Mouse (Mus musculus): Measurements from ENCODE around the gene Per2. TPM values are rescaled to one million over a fixed set of nuclear protein-coding genes. Genes with fewer than 3 reads are reported as not detected.
A peak's percentile ranks its signal among the peaks of the same experiment; 100 is the strongest.

Gene Per2
- total RNA-seq, 2 experiments from 2014 or later = 16.1 to 18.6 TPM

DNA sequence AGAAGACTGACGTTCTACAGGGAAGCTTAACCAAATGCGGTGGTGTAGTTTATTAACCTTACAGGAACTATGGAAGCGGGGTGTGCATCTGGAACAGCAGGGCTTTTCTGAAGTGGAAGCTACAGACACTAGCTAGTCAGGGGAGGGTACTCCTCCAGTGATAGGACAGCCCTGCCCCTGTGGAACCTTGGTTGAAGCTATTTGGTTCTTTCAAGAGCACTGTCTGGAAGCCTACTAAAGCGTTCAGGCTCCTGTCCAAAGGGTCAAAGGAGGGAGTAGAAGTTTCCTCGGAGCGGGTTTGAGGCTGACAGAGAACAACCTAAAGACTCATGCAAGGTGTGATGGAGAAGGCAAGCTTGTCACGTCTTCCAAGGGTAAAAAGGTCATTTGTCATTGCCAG, 945 bp upstream of the Per2 start:
- no peak for DNase-seq (ENCODE audit: low spot score in 2 of 2)

DNA sequence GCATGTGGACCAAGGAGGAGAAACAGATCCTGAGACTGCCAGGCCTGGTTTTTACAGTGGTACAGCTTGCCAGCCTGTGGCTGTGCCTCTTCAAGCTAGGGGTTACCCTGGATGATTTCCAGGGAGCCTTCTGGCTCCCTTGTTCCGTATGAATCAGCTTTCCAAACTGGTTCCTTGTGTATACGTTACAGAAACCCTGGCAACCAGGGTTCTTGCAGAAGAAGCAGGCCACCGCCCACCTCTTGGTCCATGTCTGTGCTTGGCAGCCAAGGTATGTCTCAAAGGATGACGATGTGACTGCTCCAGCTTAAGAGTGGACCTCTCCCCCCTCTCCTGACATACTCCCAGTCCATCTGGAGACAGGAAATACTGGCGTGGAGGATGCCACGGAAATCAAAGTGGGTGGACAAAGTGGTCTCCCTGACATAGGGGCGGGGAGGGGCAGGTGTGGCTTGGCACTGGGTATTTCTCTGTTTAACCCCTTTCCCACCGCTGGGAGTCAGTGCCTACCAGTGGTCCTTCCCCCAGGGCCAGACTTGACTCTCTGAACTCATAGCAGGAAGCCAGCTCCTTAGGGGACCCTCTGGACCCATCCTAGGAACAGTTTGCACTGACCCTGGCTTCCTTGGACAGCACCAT, 782 bp downstream of the Per2 start:
- DNase-seq (ENCODE audit: low spot score in 2 of 2) = peak; percentile 54 to 55

DNA sequence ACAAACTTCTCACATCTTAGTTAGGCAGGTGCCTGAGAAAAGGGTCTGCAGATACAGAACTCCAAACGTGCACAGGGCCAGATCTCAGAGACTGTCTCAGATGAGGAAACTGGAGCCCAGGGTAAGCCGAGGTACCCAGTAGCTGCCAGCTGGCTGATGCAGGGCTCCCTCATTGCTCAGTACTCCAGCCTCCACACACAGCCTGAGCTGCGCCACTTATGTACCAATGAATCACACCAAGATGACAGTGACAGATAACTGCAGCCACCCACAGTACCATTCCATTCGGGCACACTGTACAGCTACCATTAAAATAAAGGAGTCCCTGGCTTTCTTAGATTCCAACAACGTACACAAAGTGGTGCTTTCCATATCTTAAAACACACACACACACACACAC, 1.4 kb downstream of the Per2 start:
- DNase-seq (ENCODE audit: low spot score in 2 of 2) = peak; percentile 30 to 42

DNA sequence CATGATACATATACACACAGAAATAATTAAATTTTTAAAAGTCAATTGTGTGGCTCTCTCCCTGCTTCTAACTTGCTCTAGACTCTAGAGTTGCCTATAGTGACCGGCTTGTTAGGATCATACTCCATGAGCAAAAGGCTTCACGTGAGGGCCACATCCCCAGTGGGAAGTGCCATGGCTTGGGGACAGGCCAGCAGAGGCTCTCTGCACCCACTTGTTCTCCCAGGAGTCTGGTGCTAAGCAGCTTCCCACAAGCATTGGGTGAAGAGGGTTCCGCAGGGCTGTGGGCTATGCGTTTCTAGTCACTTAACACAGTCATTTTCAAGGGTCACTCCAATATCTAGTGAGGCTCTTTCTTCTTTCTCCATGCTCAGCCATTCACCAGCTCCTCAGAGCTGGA, 2.0 kb downstream of the Per2 start:
- no peak for DNase-seq (ENCODE audit: low spot score in 2 of 2)

DNA sequence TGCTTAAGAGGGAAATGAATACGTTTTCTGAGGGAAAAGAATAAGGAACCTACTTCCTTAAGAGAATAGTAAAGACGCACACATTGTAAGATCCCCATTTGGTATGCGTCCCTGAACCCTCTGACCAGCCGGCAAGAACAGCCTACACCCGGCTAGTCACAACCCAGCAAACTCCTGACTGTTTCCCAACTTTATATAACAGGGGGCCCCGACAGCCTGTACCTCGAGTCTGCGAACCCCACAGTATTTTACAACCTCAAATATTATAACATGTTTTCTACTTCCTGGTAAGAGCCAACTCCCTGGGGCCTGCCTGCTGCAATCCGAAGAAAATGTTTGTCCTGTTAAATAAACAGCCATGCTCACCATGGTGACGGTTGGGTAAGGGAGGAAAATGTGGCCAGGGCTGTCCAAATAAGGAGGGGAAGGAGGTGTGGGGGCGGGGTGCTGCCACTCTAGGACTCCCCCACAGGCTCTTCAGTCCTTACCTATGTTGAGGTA, 2.8 kb downstream of the Per2 start:
- DNase-seq (ENCODE audit: low spot score in 2 of 2) = peak; percentile 38 to 47

DNA sequence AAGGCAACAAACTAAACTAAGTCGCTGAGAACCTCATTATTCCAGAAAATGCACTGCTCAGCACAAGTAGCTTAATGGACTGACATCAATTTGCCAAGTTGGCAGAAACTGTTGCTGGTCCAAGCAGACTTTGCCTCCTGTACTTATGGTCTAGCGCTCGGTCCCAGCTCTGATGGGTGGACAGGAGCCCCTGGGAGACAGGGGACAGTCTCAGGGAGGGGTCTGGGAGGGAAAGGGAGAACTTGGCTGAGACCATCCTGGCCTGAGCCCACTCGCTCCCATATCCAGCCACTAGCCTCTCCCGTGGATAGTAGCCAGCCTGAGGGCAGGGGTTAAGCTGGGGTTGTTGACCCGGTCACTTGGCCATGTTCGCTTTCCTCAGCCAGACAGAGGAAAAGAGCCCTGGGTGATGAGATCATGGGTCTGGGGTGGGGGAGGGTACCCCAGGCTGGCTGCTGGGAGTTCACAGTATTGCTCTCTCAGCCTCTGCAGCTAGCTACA, 3.4 kb downstream of the Per2 start:
- peak; percentile 34 to 45 for DNase-seq (ENCODE audit: low spot score in 2 of 2)

DNA sequence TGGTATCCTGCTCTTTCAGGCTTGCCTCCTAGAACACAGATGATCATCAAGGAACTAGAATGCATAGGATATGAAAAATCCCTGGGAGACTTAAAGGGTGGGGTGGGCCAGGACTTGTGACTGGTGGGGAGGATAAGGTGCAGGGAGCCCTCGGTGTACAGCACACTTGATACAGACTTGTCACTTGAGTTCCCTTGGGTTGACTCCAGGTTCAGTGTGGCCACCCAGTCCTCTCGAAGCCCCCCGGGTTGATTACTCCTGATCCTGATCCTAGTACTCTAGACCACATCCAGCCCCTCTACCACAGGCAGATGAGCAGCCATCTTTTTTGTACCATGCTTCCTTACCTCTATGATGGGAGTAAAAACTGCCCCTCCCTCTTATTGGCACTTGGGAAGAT, 4.2 kb downstream of the Per2 start:
- no peak for DNase-seq (ENCODE audit: low spot score in 2 of 2)

DNA sequence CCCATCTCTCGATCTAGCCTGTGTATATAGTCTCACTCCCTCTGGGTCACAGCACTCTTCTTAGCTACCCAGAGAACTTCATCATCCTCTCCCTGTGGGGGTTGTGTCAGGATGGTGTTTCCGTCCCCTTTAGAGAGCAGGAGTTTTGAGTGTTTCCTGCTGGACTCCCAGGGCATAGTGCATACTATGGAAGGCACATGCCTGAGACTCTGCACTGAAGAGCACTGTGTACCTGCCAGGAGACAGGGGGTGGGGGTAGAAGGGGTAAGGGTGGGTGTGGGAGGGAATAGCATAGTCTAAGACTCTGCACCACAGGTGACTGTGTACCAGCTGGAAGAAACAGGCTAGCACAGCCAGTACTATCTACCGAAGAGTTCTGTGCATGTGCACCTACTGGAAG, 4.8 kb downstream of the Per2 start:
- no peak for DNase-seq (ENCODE audit: low spot score in 2 of 2)

DNA sequence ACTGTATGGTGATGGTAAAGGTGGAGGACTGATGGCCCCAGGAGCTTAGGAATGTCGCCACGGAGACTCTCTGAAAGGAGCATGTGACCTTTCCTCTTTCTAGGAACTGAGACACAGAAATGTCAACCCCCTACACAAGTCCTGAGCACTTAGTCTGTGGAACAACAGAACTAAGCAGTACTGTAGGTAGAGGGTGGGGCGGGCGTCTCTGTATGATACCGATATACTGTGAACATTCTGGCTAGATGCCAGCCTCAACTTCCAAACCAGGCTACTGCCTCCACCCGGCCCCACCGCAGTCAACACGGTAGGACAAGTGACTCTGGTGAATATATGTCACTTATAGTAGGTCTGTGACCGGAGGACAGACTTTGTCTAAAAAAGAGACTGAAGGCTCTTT, 5.2 kb downstream of the Per2 start:
- DNase-seq (ENCODE audit: low spot score in 2 of 2) = no peak

DNA sequence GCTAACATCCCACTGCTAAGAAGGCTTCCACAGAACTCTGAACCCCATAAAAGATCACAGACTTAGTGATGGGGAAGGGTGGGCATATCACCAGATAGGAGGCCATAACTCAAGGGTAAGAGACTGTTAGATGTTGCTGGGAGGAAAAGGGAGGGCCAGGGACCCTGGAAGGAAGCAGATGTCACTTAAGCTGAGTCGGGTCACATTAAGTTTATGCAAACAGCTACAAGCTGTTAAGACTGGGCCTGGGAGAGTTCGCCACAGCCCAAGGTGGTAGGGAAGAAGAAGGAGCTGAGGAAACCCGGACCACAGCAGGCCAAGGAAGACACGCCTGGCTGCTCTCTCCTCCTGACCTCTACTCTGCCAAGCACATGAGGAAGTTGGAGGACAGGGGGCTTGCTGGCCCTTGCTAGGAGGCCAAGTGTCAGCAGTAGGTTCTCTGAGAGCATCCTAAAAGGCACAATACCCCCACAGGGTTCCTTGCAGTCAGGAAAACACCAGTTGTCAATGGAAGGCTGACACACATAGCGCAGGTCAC, 7.5 kb downstream of the Per2 start:
- DNase-seq (ENCODE audit: low spot score in 2 of 2) = no peak

DNA sequence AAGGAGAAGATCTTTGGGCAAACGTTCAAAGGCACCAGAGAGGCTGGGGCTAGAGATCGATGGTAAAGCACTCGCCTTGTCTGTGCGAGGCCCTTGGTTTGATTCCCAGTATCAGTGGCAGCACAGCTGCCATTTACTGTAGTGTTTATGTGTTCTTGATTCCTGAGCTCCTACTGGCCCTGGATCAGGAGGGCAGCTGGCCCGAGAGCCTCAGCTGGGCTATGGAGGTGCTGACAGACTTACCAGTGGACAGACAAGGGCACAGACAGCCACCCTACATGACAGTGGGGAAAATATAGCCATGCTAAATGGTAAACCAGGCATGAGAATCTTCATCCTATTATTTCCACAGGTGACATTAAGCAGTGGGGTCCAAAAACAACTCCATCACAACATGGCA, 8.3 kb downstream of the Per2 start:
- no peak for DNase-seq (ENCODE audit: low spot score in 2 of 2)

DNA sequence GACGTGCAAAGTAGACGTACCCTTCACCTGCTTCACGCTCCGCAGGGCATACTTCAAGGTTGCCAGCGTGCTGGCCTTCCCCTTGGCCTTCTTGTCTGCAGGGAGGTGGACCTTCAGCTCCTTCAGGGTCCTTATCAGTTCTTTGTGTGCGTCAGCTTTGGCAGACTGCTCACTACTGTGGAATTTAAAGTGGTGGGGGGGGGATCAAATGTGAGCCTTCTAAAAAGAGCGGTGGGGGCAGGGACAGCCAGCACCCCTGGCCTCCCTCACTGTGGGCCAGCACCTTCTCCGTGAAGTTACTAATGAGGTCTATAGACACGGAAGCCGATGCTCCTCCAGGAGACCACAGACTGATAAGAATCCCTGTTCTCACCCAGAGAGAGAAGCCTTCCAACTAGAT, 10.4 kb downstream of the Per2 start:
- DNase-seq (ENCODE audit: low spot score in 2 of 2) = no peak

DNA sequence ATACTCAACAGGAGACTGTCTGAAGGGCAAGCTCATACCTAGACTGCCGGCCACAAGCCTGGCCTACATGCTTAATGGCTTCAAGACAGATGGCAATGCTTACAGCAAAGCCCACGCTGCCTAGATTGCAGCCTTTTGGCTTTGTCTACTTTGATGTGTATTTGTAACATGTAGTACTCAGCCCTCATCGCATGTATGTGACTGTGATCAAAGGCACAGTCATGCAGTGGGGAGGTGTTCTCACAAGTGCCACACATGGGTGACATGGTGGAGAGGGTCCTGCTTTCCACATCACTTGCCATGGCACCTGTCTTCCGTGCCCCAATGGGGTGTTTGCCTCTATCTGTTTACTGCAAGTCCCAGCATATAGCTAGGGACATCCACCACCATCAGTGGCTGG, 12.6 kb downstream of the Per2 start:
- no peak for DNase-seq (ENCODE audit: low spot score in 2 of 2)

DNA sequence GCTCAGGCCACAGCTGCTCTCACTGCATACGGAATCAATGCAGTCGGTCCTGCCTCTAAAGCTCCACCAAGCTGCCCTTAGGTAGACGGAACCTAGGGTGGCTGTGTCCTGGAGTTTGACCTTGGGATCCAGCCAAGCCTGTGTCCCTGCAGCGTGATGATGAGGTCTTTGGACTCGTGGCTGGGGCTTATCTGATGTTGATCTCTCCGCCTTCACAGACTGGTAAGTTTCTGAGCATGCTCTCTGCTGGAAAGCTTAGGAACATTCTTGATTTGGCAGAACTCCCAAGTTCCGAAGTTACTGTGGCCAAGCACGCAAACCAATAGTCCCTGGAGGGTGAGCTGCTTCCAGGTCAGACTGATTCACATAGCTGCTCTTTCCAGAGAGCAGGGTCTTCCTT, 13.1 kb downstream of the Per2 start:
- no peak for DNase-seq (ENCODE audit: low spot score in 2 of 2)

DNA sequence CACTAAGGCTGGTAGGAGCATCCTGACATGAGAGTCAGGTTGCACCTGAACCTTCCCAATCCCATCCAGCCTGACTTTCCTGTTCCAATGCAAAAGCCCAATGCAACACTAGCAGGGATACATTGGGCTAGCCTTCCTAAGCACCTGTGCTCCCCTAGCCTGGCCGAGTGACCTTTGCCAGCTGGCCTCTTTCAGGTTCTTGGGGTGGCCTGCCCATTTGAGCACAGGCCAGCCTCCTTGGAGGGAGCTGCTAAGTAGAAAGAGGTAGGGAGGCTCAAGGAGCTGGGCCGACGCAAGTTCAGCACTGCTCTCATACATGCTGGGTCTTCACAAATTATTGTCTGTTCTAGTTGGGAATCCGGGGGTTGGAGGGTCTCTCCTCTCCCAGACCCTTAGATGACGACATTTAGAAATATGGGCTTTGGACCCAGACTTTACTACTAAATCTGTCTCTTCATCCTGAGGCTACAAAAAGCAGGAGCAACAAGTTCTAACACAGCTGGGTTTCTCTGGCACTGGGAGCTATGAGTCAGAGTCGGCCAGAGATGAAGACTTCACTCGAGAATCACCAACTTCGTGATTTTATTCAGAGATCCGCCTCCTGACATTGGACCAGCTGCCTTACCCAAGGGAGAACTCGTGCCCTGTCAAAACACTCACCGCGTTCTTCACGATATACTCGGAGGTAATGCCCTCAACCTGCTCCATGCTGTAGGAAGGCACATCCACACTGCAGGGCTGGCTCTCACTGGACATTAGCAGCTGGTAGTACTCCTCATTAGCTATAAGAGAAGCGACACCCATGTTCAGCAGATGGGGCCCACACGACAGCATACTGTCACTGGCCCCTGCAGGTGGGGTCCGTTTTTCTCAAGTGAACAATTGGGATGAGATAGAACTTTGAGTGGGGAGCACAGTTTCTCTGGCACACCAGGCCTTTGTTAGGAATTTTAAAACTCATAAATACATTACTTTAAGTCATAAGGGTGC, 14.0 kb downstream of the Per2 start:
- no peak for DNase-seq (ENCODE audit: low spot score in 2 of 2)

DNA sequence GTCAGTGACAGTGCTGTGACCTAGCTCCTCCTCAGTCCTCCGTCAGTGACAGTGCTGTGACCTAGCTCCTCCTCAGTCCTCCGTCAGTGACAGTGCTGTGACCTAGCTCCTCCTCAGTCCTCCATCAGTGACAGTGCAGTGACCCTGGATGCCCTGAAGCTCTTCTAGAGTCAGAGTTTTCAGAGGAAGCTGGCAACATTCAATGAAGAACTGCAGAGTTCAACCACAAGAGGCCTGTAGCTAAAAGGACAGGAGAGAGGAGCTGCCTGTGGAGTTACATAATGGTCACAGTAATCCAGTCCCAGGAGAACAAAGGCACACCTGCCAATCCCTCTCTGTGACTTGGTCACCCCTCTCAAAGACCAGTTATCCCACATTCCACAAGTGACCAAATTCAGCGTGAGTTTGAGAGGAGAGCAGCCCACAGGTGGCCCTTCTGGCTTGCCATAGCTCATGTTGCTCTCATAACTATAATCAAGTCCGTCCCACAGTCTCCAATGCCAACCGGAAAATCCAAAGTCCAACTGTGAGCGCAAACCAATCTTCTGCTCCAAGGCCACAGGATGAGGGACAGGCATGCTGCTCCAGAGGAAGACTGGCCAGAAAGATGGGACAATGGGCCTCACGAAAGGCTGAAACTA, 16.7 kb downstream of the Per2 start:
- DNase-seq (ENCODE audit: low spot score in 2 of 2) = no peak

DNA sequence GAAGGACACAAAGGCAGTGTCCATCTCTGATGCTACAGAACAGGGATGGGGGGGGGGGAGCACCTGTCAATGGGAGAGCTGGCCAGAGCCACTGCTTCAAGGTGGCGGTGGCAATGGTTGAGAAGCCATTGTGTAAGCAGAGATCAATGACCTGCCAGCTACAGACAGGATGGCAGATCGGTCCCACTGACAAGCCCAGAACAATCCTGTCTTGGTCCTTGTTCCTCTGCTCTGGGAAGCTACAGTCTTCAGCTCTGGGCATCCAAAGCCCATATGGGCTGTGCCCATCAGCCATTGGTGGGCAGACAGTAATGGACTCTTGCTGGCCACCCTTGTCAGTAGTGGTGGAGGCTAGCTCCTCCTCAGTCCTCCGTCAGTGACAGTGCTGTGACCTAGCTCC, 17.3 kb downstream of the Per2 start:
- no peak for DNase-seq (ENCODE audit: low spot score in 2 of 2)

DNA sequence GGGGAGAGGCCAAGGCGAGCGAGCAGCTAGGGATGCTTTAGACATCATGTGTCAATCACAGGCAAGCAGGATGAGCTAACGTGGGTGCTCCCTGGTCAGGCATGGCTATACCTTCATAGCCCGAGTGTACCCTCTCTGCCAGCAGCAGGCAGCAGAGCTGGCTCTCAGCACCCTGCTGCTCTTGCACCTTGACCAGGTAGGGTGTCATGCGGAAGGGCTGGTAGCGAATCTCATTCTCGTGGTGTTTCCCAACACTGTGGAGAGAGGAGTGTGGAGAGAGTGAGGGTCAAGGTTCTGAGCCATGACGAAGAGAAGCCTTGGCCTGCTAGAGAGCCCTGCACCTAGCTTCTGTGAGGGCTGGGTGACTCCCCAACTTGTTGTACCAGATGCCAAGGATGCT, 19.3 kb downstream of the Per2 start:
- DNase-seq (ENCODE audit: low spot score in 2 of 2) = no peak

DNA sequence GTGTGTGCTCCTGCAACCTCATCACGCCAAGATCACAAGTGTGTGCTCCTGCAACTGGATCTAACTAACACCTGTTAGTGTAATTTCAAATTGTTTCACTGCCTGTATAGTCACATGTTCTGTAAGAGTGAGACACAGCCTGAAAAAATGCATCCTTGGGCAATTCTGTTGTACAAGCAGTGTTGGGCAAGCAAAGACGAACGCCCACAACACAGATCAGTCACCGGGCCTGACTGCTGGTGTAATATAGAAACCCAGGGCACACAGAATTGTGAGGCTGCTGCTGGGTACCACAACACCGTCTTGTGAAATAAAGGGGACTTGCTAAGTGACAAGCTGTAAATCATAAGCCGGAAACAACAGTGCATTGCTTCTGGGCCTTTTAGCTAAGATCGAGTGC, 21.6 kb downstream of the Per2 start:
- DNase-seq (ENCODE audit: low spot score in 2 of 2) = no peak

DNA sequence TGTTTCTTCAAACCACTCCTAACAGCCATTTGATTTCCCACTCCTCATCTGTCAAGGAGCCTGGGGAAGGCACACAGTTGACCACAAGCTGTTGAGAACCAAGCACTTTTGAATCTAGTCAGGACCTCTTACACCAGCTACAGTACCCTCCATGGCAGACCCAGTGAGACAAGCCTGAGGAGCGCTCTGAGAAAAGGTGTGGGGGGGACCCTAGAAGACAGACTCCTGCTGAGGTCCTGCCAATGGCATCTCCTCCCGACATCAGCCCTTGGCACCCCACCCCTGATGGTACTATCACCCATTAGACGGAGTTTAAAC, 22.1 kb downstream of the Per2 start:
- no peak for DNase-seq (ENCODE audit: low spot score in 2 of 2)

DNA sequence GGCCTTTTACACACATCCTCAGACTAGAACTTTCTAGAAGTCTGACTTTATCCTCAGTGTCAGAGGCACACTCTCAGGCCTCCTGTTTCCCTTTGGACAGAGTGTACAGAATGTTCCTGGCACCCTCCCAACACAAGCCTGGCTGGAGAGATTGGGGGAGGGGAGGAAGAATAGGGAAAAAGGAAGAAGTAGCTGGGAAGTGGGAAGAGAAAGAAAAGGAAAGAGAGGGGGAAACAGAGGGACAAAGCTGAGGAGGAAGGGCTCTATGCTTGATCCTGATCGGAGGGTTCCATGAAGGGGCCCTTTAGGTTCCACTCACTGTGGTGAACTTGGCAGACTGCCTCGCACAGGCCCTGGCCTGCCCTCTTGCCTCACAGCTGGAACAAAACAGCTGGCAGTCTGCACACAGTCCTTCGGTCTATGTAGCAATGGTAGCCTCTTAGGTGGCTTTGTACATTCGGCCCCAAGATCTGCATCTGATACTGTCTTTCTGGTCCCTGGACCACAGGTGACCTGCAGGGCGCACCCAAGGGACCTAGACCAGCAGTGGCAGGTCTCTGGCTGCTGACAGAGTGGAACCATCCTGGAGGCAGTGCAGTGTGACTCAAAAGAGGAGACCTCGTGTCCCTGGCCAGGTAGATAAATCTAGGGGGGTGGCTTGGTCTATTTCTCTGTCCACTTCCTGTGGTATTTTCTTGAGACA, 22.6 kb downstream of the Per2 start:
- DNase-seq (ENCODE audit: low spot score in 2 of 2) = peak; percentile 62 to 69
